Mouse (Mus musculus) embryonic stem cell, embryonic (primary cell): ENCODE data around the gene Olfm2.

Experiments
- CTCF ChIA-PET, 4 experiments: fragments of 300-600 bp in 2 of 4; fragments of 350-600 bp in 2 of 4; sonication (Branson Sonifier 250); formaldehyde crosslinking; loops; one replicate each; lab custom pipeline; 2022; ENCODE audit warnings: inconsistent platforms in 2 of 4; lab: Charles Lee
- POLR2A ChIA-PET, 4 experiments: fragments of 300-600 bp in 2 of 4; fragments of 350-600 bp in 2 of 4; sonication (Branson Sonifier 250); formaldehyde crosslinking; loops; one replicate each; lab custom pipeline; 2022; ENCODE audit warnings: antibody characterized with exemption in 4 of 4, inconsistent platforms in 1 of 4; lab: Charles Lee

Olfm2 gene

DNA sequence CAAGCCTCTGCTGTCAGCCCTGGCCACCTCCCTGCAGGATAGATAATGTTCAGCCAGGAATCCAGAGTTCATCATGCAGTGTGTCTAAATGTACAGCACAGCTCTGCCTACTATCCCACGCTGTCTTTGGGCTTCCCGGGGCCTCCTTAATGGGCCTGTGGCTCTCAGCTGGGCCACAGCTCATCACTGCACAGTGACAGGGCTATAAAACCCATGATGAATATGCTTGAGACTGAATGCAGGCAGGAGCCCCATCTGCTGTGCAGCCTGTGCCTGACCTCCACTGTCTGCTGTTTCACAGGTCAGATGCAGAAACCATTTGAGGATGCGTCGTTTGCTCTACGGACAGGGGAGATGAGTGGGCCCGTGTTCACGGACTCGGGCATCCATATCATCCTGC lies 83.3 kb downstream of the Olfm2 start:
- ChIA-PET CTCF (interaction anchor here (0.6 to 2.5 kb wide), 27 partner anchors 8 to 239 kb away, joined by 3 to 17 read pairs (median 4); partner anchors contain the start of genes Pin1 (in 2 of the 4), Ubl5 (in 2 of the 4) and Fbxl12 (in 1 of the 4)), POLR2A (interaction anchor here in 3 of 4 experiments (0.6 to 13.0 kb wide), 15 partner anchors 9 to 347 kb away, joined by 3 to 414 read pairs (median 4); partner anchors contain the start of genes Pin1 (in 2 of the 3), Ubl5 (in 2 of the 3) and Fbxl12 (in 1 of the 3))

DNA sequence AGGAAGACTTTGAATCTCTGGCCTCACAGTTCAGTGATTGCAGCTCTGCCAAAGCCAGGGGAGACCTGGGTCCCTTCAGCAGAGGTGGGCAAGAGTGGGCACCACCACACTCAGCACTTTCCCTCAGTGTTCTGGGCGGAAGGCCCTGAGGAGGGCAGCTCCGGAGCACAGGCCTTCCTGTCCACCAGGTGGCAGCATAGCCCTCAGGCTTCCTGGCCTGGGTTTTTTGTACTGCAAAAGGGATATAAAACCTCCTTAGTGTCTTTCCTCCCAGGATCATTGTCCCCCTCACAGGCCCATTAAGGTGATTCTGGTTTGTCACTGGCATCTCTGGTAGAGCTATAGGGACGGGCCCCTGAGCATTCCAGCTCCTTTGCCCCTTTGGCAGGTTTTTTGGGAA lies 83.8 kb downstream of the Olfm2 start:
- ChIA-PET CTCF (interaction anchor here (0.6 to 2.5 kb wide), 33 partner anchors 8 to 239 kb away, joined by 3 to 17 read pairs (median 4); partner anchors contain the start of genes Fbxl12 (in 2 of the 4), Pin1 (in 2 of the 4) and Ubl5 (in 2 of the 4)), POLR2A (interaction anchor here in 3 of 4 experiments (0.6 to 13.0 kb wide), 17 partner anchors 8 to 348 kb away, joined by 3 to 414 read pairs (median 4); partner anchors contain the start of genes Pin1 (in 2 of the 3), Ubl5 (in 2 of the 3) and Fbxl12 (in 1 of the 3))

DNA sequence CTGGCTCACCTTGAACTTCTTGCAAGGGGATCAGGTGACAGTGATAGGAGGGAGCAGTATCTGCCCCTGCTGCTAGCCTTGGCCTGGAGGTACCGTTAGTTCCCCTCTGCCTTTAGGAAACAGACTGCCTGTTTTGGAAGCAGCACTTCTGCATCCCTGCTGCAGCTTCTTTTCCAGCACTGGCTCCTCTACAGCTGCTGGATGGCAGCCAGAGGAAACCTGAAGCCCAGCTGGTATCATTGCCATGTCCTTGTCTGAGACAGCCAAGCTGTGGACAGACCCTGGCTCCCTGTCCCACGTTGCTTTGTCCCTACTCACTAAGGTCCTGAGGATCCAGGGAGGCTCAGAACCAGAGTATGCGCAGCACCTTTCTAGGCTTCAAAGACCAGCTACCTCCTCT lies 88.6 kb downstream of the Olfm2 start:
- POLR2A ChIA-PET, result interaction anchor here in 3 of 4 experiments (1.0 to 13.0 kb wide), 8 partner anchors 11 to 137 kb away, joined by 3 to 414 read pairs (median 6); partner anchors contain the start of genes Fbxl12 (in 2 of the 3), Ubl5 (in 2 of the 3) and Zfp266 (in 1 of the 3)
- CTCF ChIA-PET, result no interaction called here

DNA sequence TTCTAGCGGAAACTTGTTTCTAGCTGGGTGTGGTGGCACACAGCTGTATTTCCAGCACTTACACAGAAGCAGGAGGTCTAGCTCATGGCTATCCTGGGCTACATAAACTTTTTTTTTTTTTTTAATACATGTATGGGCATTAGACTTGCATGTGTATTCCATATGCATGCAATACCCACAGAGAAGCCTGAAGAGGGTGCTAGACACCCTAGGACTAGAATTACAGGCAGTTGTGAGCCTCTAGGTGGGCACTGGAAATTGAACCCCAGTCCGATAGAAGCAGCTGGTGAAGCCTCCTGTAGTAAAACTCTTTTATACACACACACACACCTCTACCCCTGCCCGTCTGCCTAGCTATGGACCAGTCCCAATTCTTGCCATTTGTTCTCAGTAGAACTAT lies 92.3 kb downstream of the Olfm2 start:
- ChIA-PET CTCF (interaction anchor here in 3 of 4 experiments (0.6 to 2.6 kb wide), 9 partner anchors 9 to 856 kb away, joined by 3 to 13 read pairs (median 4); partner anchors contain the start of gene Tmed1 (in 1 of the 3)), POLR2A (interaction anchor here (0.6 to 13.0 kb wide), 13 partner anchors 8 to 1617 kb away, joined by 3 to 414 read pairs (median 4); partner anchors contain the start of genes Fbxl12 (in 2 of the 4), Ubl5 (in 2 of the 4) and Zfp26 (in 1 of the 4))

DNA sequence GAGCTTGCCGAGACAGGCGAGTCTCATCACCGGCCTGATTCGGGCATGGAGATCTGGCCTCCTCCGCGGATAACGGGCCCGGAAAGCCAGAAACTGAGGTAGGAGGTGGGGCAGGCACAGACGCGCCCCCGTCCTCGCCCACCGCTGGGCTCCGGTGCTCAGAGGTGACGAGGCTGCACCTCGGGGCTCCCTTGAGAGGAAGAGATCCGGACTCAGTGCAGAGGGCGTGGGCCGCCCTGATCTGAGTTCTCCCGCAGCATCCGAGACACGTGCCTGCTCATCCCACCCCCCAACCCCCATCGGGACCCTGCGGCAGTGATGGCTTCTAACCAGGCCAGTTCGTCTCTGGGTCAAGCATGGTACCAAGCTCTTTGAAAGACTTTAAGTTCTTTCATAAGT lies 93.9 kb downstream of the Olfm2 start:
- ChIA-PET POLR2A (interaction anchor here (0.6 to 13.0 kb wide), 59 partner anchors 8 to 894 kb away, joined by 3 to 414 read pairs (median 4); partner anchors contain the start of genes Ubl5 (in 4 of the 4), Fbxl12 (in 2 of the 4), Zfp266 (in 2 of the 4) and Zfp846 (in 2 of the 4)), CTCF (interaction anchor here in 3 of 4 experiments (0.5 to 2.6 kb wide), 15 partner anchors 9 to 381 kb away, joined by 3 to 23 read pairs (median 5); partner anchors contain the start of gene Ubl5 (in 2 of the 3))

DNA sequence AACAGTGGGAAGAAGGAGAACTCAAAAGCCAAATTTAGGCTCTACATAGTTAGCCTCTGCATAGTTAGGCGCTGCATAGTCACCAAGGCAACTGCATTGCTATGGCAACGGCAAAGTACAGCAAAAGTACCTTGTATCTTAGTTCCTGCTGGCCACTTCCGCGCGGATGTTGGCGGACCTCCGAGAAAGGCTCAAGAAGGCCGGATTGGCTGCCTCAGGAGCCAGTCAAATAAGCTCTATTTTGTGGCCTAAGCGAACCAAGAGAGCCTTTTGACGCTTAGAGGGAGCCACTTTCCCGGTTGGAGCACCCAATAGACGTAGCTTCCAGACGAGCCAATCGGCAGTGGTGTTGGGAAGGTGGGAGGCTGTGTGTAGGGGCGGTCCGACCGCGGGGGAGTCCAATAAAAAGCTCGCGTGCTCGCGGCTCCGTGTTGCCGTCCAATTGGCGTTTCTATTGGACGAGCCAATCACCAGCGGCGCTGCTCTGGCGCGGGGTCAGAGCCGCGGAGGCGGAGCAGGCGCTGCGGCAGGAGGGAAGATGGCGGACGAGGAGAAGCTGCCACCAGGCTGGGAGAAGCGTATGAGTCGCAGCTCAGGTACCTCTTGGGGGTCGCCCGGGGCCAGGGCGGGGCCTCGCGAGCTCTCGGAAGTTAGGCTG lies 94.4 kb downstream of the Olfm2 start, which contains the start of gene Pin1:
Gene Pin1 (plus strand): TSS at position 494 of the 658 bp plus-strand sequence.
- CTCF ChIA-PET, result interaction anchor here in 3 of 4 experiments (0.5 to 2.6 kb wide), 18 partner anchors 8 to 382 kb away, joined by 3 to 23 read pairs (median 3); partner anchors contain the start of gene Ubl5 (in 2 of the 3)

DNA sequence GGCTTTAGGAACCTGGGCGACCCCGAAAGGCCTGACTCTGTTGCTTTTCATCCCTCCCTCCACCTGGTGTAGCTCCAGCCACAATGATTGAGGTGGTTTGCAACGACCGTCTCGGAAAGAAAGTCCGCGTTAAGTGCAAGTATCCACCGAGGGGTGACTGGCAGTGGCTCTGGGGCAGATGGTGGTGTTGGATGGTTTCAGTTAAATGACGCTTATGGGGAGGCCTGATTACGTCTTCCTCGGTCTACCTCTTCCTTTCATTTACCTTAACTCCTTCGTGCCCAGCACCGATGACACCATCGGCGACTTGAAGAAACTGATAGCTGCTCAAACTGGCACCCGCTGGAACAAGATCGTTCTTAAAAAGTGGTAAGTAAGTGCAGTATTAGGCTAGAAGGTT lies 101.0 kb downstream of the Olfm2 start:
- POLR2A ChIA-PET, result interaction anchor here in 3 of 4 experiments (0.5 to 13.6 kb wide), 23 partner anchors 10 to 447 kb away, joined by 3 to 414 read pairs (median 7); partner anchors contain the start of genes Pin1 (in 2 of the 3), Zfp26 (in 2 of the 3), Zfp266 (in 2 of the 3) and Angptl6 (in 1 of the 3)
- CTCF ChIA-PET, result interaction anchor here in 2 of 4 experiments (0.9 to 1.4 kb wide), 3 partner anchors 17 to 96 kb away, joined by 3 to 4 read pairs (median 3); no protein-coding TSS in a partner anchor

More for the DNA sequence above, 94.4 kb downstream of the Olfm2 start, which contains the start of gene Pin1:
- POLR2A ChIA-PET, result interaction anchor here (0.6 to 13.0 kb wide), 65 partner anchors 9 to 894 kb away, joined by 3 to 414 read pairs (median 4); partner anchors contain the start of genes Ubl5 (in 4 of the 4), Fbxl12 (in 2 of the 4), Zfp266 (in 2 of the 4) and Zfp846 (in 2 of the 4)

DNA sequence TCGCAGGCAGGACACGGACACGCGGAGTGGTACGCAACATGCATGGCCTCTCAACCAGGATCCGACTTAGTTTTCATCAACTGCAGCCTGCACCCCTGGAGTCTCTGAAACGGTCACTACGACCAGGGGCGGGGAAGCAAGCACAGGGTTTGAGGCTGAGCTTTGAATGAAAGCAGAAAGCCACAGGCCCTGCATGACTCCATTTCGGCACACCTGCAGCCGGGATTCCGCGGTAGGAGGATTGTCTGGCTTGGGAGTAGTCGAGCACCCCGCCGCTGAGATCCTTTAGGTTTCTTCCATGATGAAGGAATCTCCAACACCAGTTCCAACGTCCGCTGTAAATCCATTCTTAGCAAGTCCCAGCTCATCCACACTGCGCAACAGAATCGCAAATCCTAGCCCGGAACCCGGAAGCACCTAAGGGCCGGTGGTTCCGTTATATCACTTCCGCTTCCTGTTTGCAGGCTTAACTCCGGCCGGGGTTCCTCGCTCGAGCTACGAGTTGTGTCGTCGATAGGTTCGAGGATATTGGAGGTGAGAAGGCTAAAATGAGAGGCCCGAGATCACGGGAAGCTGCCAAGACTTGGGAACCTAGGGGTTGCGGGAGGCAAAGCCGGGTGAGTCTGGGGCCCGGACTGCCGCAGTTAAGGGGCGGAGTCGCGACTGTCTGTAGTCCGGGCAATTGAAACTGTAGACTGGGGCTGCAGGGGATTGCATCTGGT lies 101.6 kb downstream of the Olfm2 start, which contains the start of gene Fbxl12:
Gene Fbxl12 (minus strand): TSS at position 408 of the 722 bp plus-strand sequence.
- ChIA-PET POLR2A (interaction anchor here in 3 of 4 experiments (0.5 to 13.6 kb wide), 29 partner anchors 9 to 447 kb away, joined by 3 to 414 read pairs (median 5); partner anchors contain the start of genes Pin1 (in 2 of the 3), Zfp26 (in 2 of the 3), Zfp266 (in 2 of the 3) and Angptl6 (in 1 of the 3)), CTCF (interaction anchor here in 2 of 4 experiments (0.9 to 1.4 kb wide), 3 partner anchors 17 to 96 kb away, joined by 3 to 4 read pairs (median 3); no protein-coding TSS in a partner anchor)

DNA sequence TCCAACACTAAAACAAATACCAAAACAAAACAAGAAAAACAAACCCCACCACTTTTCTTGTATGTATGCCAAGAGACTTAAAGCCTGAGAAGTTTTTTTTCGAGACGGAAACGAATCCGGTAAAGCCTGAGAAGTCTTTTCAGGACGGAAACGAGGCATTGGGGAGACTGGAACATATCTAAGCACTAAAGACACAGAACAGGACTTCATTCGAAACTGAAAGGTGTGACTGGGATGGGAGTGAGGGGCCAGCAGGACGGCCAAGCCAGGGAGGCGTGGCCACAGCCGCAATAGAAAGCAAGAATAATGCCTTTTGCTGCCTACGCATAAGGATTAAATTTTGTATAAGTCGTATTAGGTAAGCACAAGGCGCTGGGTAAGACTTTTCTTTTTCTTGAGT lies 102.4 kb downstream of the Olfm2 start:
- ChIA-PET CTCF (interaction anchor here (0.8 to 1.8 kb wide), 7 partner anchors 8 to 100 kb away, joined by 3 to 23 read pairs (median 4); partner anchors contain the start of gene Pin1 (in 2 of the 4)), POLR2A (interaction anchor here in 3 of 4 experiments (0.5 to 13.6 kb wide), 51 partner anchors 8 to 1022 kb away, joined by 3 to 414 read pairs (median 7); partner anchors contain the start of genes Pin1 (in 3 of the 3), Zfp266 (in 3 of the 3), Gm38431 (in 2 of the 3) and Raver1 (in 2 of the 3))

DNA sequence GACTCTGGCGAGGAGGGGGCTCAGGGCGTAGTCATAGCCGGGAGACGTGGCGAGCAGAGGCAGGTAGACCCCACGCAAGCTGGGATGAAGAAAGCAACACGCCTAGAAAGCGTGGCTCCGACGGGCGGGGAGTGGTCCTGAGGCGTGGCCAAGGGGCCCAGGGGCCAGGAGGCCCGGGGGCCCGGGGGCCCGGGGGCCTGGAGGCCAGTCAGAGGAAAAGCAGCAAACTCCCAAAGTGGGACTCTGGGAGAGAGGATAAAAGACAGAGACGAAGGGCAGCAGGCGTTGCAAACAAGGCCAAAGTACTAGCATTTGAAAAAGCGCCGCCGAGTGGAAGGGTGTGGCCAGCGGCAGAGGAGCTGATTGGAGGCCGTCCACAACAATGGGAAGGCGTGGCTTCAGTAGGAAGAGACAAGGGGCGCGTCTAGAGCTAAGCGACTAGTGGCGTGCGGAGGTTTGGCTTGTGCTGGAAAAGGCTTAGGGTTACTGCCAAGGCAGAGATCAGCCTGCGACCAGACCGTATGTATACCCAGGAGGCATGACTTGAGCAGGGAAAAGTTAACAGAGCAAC lies 103.2 kb downstream of the Olfm2 start:
- CTCF ChIA-PET, result interaction anchor here (0.5 to 1.8 kb wide), 21 partner anchors 9 to 336 kb away, joined by 3 to 23 read pairs (median 3); partner anchors contain the start of genes Pin1 (in 2 of the 4), Eif3g (in 1 of the 4) and Zfp266 (in 1 of the 4)
- POLR2A ChIA-PET, result interaction anchor here (0.5 to 13.6 kb wide), 128 partner anchors 9 to 1617 kb away, joined by 3 to 414 read pairs (median 4); partner anchors contain the start of genes Pin1 (in 4 of the 4), Gm38431 (in 3 of the 4), Raver1 (in 3 of the 4) and Zfp266 (in 3 of the 4)

DNA sequence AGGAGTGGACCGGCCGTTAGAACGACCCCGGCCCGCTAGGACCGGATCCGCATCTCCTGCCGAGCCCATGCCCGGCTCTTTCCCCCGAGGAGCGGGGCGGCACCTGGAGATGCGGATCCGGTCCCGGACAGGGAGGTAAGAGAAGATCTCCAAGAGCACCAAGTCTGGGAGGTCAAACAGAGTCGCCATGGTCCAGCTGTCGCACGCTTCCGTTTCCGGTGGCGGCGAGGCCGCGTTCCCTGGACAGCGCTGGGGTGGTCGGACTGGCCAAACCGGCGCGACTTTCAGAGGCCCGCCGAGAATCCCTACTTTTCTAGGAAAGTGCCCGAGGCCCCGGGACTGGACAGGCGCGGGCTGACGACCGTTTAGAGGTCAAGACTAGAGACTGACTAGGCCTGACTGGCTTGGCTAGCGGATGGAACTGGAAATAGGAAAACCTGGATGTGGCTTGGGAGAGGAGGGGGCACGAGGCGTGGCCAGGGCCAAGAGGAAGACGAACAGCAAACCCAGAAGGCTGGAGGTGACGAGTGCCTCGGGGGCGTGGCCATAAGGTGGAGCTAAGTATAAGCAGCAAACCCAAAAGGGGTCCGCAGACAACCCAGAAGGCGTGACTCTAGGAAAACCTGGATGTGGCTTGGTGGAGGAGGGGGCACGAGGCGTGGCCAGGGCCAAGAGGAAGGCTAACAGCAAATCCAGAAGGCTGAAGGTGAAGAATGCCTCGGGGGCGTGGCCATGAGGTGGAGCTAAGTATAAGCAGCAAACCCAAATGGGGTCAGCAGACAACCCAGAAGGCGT lies 103.9 kb downstream of the Olfm2 start, which contains the start of gene Ubl5:
Gene Ubl5 (plus strand): TSS at position 778 of the 795 bp plus-strand sequence.
- ChIA-PET CTCF (interaction anchor here (0.5 to 1.8 kb wide), 18 partner anchors 9 to 336 kb away, joined by 3 to 23 read pairs (median 3); partner anchors contain the start of genes Pin1 (in 2 of the 4), Eif3g (in 1 of the 4) and Zfp266 (in 1 of the 4)), POLR2A (interaction anchor here (0.6 to 13.6 kb wide), 118 partner anchors 8 to 1617 kb away, joined by 3 to 414 read pairs (median 4); partner anchors contain the start of genes Pin1 (in 4 of the 4), Gm38431 (in 3 of the 4), Raver1 (in 3 of the 4) and Zfp266 (in 3 of the 4))

DNA sequence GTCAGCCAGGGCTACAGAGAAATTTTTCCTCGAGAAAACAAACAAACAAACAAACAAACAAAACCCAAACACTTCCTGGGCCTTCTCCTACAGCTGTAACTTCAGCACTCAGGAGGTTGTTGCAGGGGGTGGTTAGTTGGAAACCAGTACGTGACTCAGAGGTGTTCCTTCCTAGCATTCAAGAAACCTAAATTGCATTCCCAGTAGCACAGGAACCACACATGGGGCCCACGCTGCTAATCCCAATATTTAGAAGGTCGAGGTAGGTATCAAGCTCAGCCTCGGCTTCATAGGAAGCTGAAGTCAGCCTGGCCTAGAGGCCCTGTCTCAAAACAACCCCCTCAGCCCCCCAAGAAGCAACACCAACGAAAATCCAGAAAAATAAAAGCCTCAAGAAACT lies 104.6 kb downstream of the Olfm2 start:
- ChIA-PET POLR2A (interaction anchor here in 2 of 4 experiments (0.6 to 13.6 kb wide), 10 partner anchors 9 to 1276 kb away, joined by 3 to 414 read pairs (median 15); partner anchors contain the start of genes Pin1 (in 2 of the 2) and Angptl6 (in 1 of the 2)), CTCF (interaction anchor here in 1 of 4 experiments (0.5 kb wide), 1 partner anchor 120 kb away, joined by 3 read pairs; no protein-coding TSS in a partner anchor)

DNA sequence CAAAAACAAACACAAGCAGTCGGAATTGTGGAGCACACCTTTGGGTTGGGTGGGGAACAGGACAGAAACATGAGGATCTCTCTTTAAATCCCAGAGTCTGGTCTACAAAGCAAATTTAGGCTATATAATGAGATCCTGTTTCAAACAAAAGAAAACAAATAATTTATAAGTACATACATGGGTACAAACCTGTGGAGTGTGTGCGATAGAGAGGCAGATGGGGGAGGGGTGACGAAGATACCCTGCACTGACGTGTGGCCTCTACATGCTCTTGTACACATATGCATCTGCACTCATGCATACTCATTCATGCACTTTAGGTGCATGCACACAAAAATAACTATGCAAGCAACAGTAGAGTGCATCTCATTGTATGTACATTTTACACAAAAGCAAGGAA lies 106.7 kb downstream of the Olfm2 start:
- ChIA-PET POLR2A (interaction anchor here in 2 of 4 experiments (1.3 to 13.6 kb wide), 5 partner anchors 9 to 156 kb away, joined by 3 to 414 read pairs (median 6); partner anchors contain the start of gene Pin1 (in 2 of the 2)), CTCF (no interaction called here)

DNA sequence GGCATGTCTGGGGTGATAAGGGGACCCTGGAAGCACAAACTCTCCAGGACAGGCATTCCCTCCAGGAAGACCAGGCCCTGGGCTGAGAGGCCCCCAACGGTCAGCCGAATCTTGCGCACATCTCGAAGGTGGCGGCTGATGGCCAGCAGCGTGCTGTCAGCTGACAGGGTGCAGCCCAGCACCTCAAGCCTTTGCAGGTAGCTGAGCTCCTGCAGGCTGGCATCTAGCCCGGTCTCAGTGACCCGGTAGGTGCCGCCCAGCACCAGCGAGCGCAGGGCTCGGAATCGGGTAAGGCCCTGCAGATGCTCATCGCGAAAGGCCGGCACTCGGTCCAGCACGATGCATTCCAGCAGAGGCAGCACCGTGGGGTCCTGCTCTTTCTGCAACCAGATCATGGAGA lies 107.6 kb downstream of the Olfm2 start:
- ChIA-PET CTCF (no interaction called here), POLR2A (interaction anchor here (0.7 to 13.6 kb wide), 7 partner anchors 10 to 155 kb away, joined by 3 to 414 read pairs (median 5); partner anchors contain the start of genes Pin1 (in 2 of the 4) and Zfp846 (in 1 of the 4))
